Mouse (Mus musculus): ENCODE measurements around the gene Ppp3r1.

- TF ChIP-seq POLR2A (IDR thresholded peaks at IDR 0.05; ENCODE audit: control insufficient read depth, low read depth, low read length): no peak
- no peak for TF ChIP-seq CTCF (IDR thresholded peaks at IDR 0.05; ENCODE audit: control insufficient read depth, insufficient read depth, insufficient replicate concordance, low read depth, low read length)
Observed at GRCm38 (mm10) chr11:17169262-17169661, 10.2 kb downstream of the Ppp3r1 start.
